Mouse (Mus musculus) hindbrain, embryonic 13.5 days (tissue): ENCODE measurements around the gene P2ry12. TPM values are rescaled to one million over a fixed set of nuclear protein-coding genes. Genes with fewer than 3 reads are reported as not detected.

Source experiments
- ATAC-seq: fragments of 200-750 bp; cut with Nextera tagmentation; 2 replicates; pipeline ENCODE4 v1.8.0; 2017; ENCODE audit warnings: moderate TSS enrichment; ENCODE audit not compliant: low FRiP score
- H3K27ac ChIP-seq: fragments of 300-500 bp; sonication (generic); 2 replicates; pipeline ENCODE4 v1.5.1; 2015; ENCODE audit warnings: inconsistent platforms, mild to moderate bottlenecking, moderate library complexity
- H3K27me3 ChIP-seq: fragments of 300-500 bp; sonication (generic); 2 replicates; pipeline ENCODE4 v1.6.1; 2015; ENCODE audit warnings: mild to moderate bottlenecking, inconsistent platforms
- H3K36me3 ChIP-seq: fragments of 300-500 bp; sonication (generic); 2 replicates; pipeline ENCODE4 v1.6.1; 2015; ENCODE audit warnings: mild to moderate bottlenecking, inconsistent platforms
- H3K4me1 ChIP-seq: fragments of 300-500 bp; sonication (generic); replicated peaks from 2 replicates; pipeline ENCODE4 v1.6.1; 2015; ENCODE audit warnings: inconsistent platforms
- H3K4me2 ChIP-seq: fragments of 300-500 bp; sonication (generic); 2 replicates; pipeline ENCODE4 v1.6.1; 2015; ENCODE audit warnings: inconsistent platforms, mild to moderate bottlenecking, moderate library complexity
- H3K4me3 ChIP-seq: fragments of 300-500 bp; sonication (generic); 2 replicates; pipeline ENCODE4 v1.5.1; 2015; ENCODE audit warnings: mild to moderate bottlenecking, inconsistent platforms
- H3K9ac ChIP-seq: fragments of 300-500 bp; sonication (generic); 2 replicates; pipeline ENCODE4 v1.6.1; 2015; ENCODE audit warnings: mild to moderate bottlenecking, inconsistent platforms
- H3K9me3 ChIP-seq: fragments of 300-500 bp; sonication (generic); 2 replicates; pipeline ENCODE4 v1.6.1; 2016; ENCODE audit warnings: inconsistent platforms
- WGBS: fragments of 180-500 bp; shearing (Covaris S2); methylation state at CpG from one replicate; pipeline ENCODE4 v1.1.7; 2015; 5-methylcytosine and 5-hydroxymethylcytosine counted together
- polyA plus RNA-seq: library from polyadenylated mRNA; unstranded; fragments of >200 nt; fragmentation: Nextera tagmentation; extraction: Ambion mirVana; gene quantifications from 2 replicates; pipeline ENCODE4 v1.2.1, GENCODE M21; 2015

Gene P2ry12
- 10.2 and 10.9 TPM in 2 replicates for polyA plus RNA-seq

DNA sequence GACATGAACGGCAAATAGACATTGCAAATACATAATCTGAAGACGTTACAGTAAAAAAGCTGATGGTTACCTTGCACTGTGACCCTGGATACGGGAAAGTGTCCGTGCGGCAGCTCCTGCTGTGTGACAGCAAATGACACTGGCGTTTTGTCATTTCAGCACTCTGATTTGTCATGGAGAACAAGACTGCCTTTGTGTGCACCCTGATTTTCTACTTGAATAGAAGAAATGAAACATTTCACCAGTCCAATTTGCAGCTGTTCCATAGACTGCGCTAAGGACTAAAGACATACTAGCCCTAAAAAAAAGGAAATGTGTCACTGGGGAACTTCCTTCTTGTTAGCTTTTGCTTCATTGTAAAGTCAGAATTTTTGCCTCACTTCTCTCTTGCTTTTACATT, at the start of gene P2ry12:
P2ry12 (minus strand) TSS at position 168 of the 400 bp plus-strand sequence.
- ATAC-seq = 0 out of 2 replicates have a peak, but pooled peaks have one; percentile 25
- H3K36me3 ChIP-seq = peaks cover 6% of the 10 kb centered on the region; the same call in 1 of the 2 replicates
- no peaks in the 10 kb centered on the region for H3K9me3 ChIP-seq
- H3K4me1 ChIP-seq = peaks cover 9% of the 10 kb centered on the region
- no peak within 1 kb of the TSS for H3K9ac ChIP-seq
- 0 out of 2 replicates have a peak, but pooled peaks cover 2% of the 10 kb centered on the region for H3K27me3 ChIP-seq
- WGBS = 7% methylated on average over 7 of the region's 7 CpGs
- 0 out of 2 replicates have a peak within 1 kb of the TSS, but pooled peaks have one; percentile 7 for H3K4me3 ChIP-seq
- no peak within 1 kb of the TSS for H3K27ac ChIP-seq
- H3K4me2 ChIP-seq = peak within 1 kb of the TSS; percentile 27; the same call in 1 of the 2 replicates

DNA sequence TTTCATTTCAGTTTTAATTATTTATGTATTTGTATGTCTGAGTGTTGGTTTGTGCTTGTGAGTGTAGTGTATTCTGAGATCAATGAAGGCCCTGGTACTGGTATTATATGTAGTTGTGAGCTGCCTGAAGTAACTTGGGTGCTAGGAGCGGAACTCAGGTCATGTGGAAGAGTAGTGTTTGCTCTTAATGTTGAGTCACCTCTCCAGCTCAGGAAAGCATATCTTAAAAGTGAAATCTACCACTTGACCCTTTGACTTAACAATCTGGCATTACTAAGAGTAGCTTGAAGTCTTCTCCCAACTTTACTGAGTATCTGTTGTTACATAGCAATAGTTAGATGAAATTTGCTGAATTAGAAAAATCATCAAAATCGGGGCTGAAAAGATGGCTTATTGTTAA, 42.8 kb upstream of the P2ry12 start:
- WGBS = 90% methylated on average over 2 of the region's 2 CpGs
- H3K9ac ChIP-seq = no peak overlapping the region
- H3K4me1 ChIP-seq = no peaks in the 10 kb centered on the region
- no peak for ATAC-seq
- peaks cover 6% of the 10 kb centered on the region; the same call in 1 of the 2 replicates for H3K36me3 ChIP-seq
- no peaks in the 10 kb centered on the region for H3K27me3 ChIP-seq
- H3K4me3 ChIP-seq = no peak overlapping the region
- H3K4me2 ChIP-seq = no peak overlapping the region
- no peaks in the 10 kb centered on the region for H3K9me3 ChIP-seq
- H3K27ac ChIP-seq = no peak overlapping the region

- no peak for ATAC-seq
- Histone ChIP-seq H3K27me3 (no peaks in the 10 kb centered on the region), H3K4me3 (no peak overlapping the region), H3K36me3 (peaks cover 6% of the 10 kb centered on the region; the same call in 1 of the 2 replicates), H3K4me1 (no peaks in the 10 kb centered on the region), H3K4me2 (no peak overlapping the region), H3K9ac (no peak overlapping the region), H3K9me3 (no peaks in the 10 kb centered on the region), H3K27ac (no peak overlapping the region)
- 97% methylated on average over 5 of the region's 5 CpGs for WGBS
Measured at GRCm38 (mm10) chr3:59304944-59305343, 42.3 kb upstream of the P2ry12 start.

GRCm38 (mm10) chr3:59297653-59298052, 35.0 kb upstream of the P2ry12 start:
- H3K4me3 ChIP-seq = no peak overlapping the region
- H3K4me2 ChIP-seq = no peak overlapping the region
- H3K36me3 ChIP-seq = no peaks in the 10 kb centered on the region
- H3K9me3 ChIP-seq = no peaks in the 10 kb centered on the region
- no peak overlapping the region for H3K27ac ChIP-seq
- H3K4me1 ChIP-seq = no peaks in the 10 kb centered on the region
- no peak for ATAC-seq
- H3K27me3 ChIP-seq = no peaks in the 10 kb centered on the region
- no peak overlapping the region for H3K9ac ChIP-seq
- WGBS = 88% methylated on average over 16 of the region's 16 CpGs

DNA sequence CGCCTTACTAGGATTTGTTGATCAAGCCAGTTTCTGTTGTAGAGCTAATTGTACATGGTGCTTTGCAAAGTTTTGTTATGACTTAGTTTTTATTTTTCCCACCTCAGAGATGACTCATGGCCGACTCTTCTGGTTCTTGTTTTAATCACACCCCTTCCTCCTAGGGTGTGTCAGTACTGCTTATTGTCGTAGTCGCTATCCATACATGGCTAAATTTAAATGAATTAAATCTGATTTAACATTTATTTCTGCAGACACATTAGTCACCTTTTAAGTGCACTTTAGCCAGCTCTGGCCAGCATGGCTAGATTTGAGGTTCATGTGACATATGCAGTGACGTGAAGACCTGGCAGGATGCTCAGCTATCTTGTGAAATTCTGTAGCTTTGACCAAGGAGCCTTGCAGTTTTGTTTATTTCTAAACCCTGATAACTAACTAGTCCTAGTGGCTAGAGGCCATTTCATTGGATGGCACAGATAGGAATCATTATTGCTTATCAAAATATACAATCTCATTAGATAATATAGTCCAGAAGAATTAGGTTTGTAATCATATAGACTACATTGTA, 34.0 kb upstream of the P2ry12 start:
- Histone ChIP-seq H3K27me3 (no peaks in the 10 kb centered on the region), H3K4me2 (no peak overlapping the region), H3K9ac (no peak overlapping the region), H3K4me3 (no peak overlapping the region), H3K9me3 (no peaks in the 10 kb centered on the region), H3K36me3 (no peaks in the 10 kb centered on the region), H3K4me1 (no peaks in the 10 kb centered on the region), H3K27ac (no peak overlapping the region)
- no peak for ATAC-seq
- 96% methylated on average over 5 of the region's 5 CpGs for WGBS

- H3K36me3 ChIP-seq = no peaks in the 10 kb centered on the region
- H3K4me1 ChIP-seq = no peaks in the 10 kb centered on the region
- no peak for ATAC-seq
- H3K9ac ChIP-seq = no peak overlapping the region
- H3K4me3 ChIP-seq = no peak overlapping the region
- 94% methylated on average over 16 of the region's 16 CpGs for WGBS
- H3K4me2 ChIP-seq = no peak overlapping the region
- H3K9me3 ChIP-seq = no peaks in the 10 kb centered on the region
- no peaks in the 10 kb centered on the region for H3K27me3 ChIP-seq
- H3K27ac ChIP-seq = no peak overlapping the region
Measured at GRCm38 (mm10) chr3:59295699-59296562, 33.3 kb upstream of the P2ry12 start.

- Histone ChIP-seq H3K4me1 (no peaks in the 10 kb centered on the region), H3K9ac (no peak overlapping the region), H3K9me3 (no peaks in the 10 kb centered on the region), H3K4me2 (no peak overlapping the region), H3K27me3 (no peaks in the 10 kb centered on the region), H3K36me3 (no peaks in the 10 kb centered on the region), H3K27ac (no peak overlapping the region), H3K4me3 (no peak overlapping the region)
- ATAC-seq = no peak
- 78% methylated on average over 5 of the region's 5 CpGs for WGBS
Measured at GRCm38 (mm10) chr3:59293437-59294199, 30.9 kb upstream of the P2ry12 start.

GRCm38 (mm10) chr3:59290551-59290950, 27.9 kb upstream of the P2ry12 start:
- ATAC-seq = no peak
- Histone ChIP-seq H3K27ac (no peak overlapping the region), H3K36me3 (no peaks in the 10 kb centered on the region), H3K9ac (no peak overlapping the region), H3K4me3 (no peak overlapping the region), H3K9me3 (no peaks in the 10 kb centered on the region), H3K4me1 (no peaks in the 10 kb centered on the region), H3K4me2 (no peak overlapping the region), H3K27me3 (no peaks in the 10 kb centered on the region)
- 85% methylated on average over 2 of the region's 2 CpGs for WGBS

DNA sequence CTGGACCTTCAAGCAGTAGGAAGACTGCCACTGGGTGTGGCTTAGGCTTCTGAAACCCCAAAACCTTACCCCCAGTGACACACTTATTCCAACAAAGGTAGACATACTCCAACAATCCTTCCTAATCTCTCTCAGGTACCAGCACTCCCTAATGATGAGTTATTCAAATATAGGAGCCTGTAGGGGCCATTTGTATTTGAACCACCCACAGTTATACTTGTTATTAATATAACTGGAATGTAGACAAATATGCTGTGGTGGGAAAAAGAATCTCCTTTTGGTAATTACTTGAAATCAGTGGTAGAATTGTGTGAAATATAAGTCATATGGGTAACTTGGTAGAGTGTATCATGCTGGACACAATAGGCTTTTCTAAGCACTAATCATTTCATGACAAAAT, 15.9 kb upstream of the P2ry12 start:
- Histone ChIP-seq H3K27me3 (no peaks in the 10 kb centered on the region), H3K4me3 (no peak overlapping the region), H3K27ac (no peak overlapping the region), H3K4me2 (no peak overlapping the region), H3K36me3 (peaks cover 11% of the 10 kb centered on the region), H3K4me1 (peaks cover 7% of the 10 kb centered on the region; the same call in 1 of the 2 replicates), H3K9me3 (no peaks in the 10 kb centered on the region), H3K9ac (no peak overlapping the region)
- no peak for ATAC-seq

GRCm38 (mm10) chr3:59278254-59278533, 15.5 kb upstream of the P2ry12 start:
- Histone ChIP-seq H3K27me3 (no peaks in the 10 kb centered on the region), H3K9me3 (no peaks in the 10 kb centered on the region), H3K36me3 (peaks cover 11% of the 10 kb centered on the region), H3K4me3 (no peak overlapping the region), H3K27ac (no peak overlapping the region), H3K4me2 (no peak overlapping the region), H3K4me1 (peaks cover 7% of the 10 kb centered on the region; the same call in 1 of the 2 replicates), H3K9ac (no peak overlapping the region)
- no peak for ATAC-seq
- 84% methylated on average over 3 of the region's 3 CpGs for WGBS

- Histone ChIP-seq H3K4me3 (no peak overlapping the region), H3K9ac (no peak overlapping the region), H3K27me3 (no peaks in the 10 kb centered on the region), H3K4me2 (no peak overlapping the region), H3K9me3 (no peaks in the 10 kb centered on the region), H3K36me3 (peaks cover 11% of the 10 kb centered on the region), H3K27ac (no peak overlapping the region; the same call in 1 of the 2 replicates), H3K4me1 (peaks cover 7% of the 10 kb centered on the region; the same call in 1 of the 2 replicates)
- 7% methylated on average over 3 of the region's 3 CpGs for WGBS
- no peak for ATAC-seq
Measured at GRCm38 (mm10) chr3:59277502-59278253, 15.0 kb upstream of the P2ry12 start.

DNA sequence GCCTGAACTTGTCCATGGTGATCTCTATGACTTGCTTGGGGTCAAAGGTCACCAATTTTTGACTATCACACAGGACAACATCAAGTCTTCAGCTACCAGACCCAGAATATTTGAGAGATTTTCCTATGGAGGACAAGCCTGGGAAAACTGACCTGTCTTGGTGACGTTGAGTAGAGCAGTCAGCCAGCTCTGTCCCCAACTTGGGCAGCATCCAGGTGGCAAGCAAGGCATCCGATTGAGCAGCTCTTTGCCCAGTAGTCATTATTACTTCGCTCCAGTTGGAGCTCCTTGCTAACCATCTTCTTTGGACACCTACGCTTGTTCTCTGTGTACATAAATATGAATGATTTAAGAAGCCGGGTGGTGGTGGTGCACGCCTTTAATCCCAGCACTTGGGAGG, 8.1 kb upstream of the P2ry12 start:
- Histone ChIP-seq H3K27me3 (no peaks in the 10 kb centered on the region), H3K9ac (no peak overlapping the region), H3K9me3 (no peaks in the 10 kb centered on the region), H3K27ac (no peak overlapping the region), H3K36me3 (peaks cover 12% of the 10 kb centered on the region), H3K4me3 (no peak overlapping the region), H3K4me2 (no peak overlapping the region), H3K4me1 (no peaks in the 10 kb centered on the region)
- WGBS = 94% methylated on average over 6 of the region's 6 CpGs
- ATAC-seq = no peak
